17 mouse cellular contexts compared by ENCODE assay signal in the genomic region with DNA sequence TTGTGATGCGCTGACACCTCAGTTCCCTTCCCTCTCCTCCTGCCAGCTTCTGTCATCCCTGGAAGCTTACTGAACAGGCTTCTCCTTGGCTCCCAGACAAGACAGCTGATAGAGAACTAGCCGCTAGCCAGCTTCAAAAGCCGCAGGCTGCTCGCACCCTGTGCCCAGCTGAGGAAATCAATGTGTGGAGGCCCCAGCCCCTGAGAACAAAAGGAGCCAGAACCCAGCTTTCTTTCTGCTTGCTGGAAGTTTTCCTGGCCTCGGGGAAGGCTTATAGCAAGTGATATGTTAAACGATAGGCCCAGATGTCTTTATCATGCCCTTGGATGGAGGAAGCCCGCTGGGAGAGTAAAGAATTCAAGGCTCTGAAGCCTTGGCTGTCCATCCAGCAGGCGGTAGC.
A peak's percentile ranks its signal among the peaks of the same experiment; 100 is the strongest.
DNase-seq lines count a peak whose midpoint lies in the region; ATAC-seq and TF ChIP-seq lines count a peak whose summit lies in the region.
"Had no signal": no experiment of that assay in that cellular context is flagged by ENCODE, and none has a peak within 500 bp of the region (broad histone marks: within the 10 kb centered on the region; RNA-seq: fewer than 3 reads in every experiment).

No protein-coding gene starts in this region.

- H3K4me2 ChIP-seq in hindbrain, embryonic 11.5 days (replicated peaks; ENCODE audit: low read depth, low read length) = no peak overlapping the region
- no peak overlapping the region for H3K4me2 ChIP-seq in midbrain, embryonic 13.5 days (replicated peaks)
- H3K4me2 ChIP-seq: heart, embryonic 15.5 days; liver, embryonic 15.5 days had no signal

- TF ChIP-seq EP300 in ES-Bruce4 (IDR thresholded peaks at IDR 0.05; ENCODE audit: insufficient read depth, low read depth, low read length) = 0 out of 2 replicates have a peak, but pooled peaks have one; percentile 40

- no peak overlapping the region for H3K9ac ChIP-seq in ES-Bruce4 (ENCODE audit: low read depth, poor library complexity, severe bottlenecking)
- H3K9ac ChIP-seq in hindbrain, embryonic 11.5 days (ENCODE audit: low read depth, low read length) = peak overlapping the region; percentile 19; the same call in 1 of the 2 replicates
- H3K9ac ChIP-seq in midbrain, embryonic 13.5 days (replicated peaks) = no peak overlapping the region
- H3K9ac ChIP-seq: heart, embryonic 15.5 days; liver, embryonic 15.5 days had no signal

- no peak for TF ChIP-seq POLR2A in ES-Bruce4 (IDR thresholded peaks at IDR 0.05; ENCODE audit: insufficient read depth, low read length)

- H3K4me1 ChIP-seq in ES-Bruce4 (ENCODE audit: control insufficient read depth, insufficient read depth, low read length) = no peaks in the 10 kb centered on the region
- H3K4me1 ChIP-seq in hindbrain, embryonic 11.5 days (replicated peaks; ENCODE audit: control insufficient read depth, insufficient read depth, low read length) = peaks cover 5% of the 10 kb centered on the region; the same call in 1 of the 2 replicates
- H3K4me1 ChIP-seq in midbrain, embryonic 13.5 days (replicated peaks) = peaks cover 41% of the 10 kb centered on the region
- H3K4me1 ChIP-seq: liver, embryonic 15.5 days had no signal

- no peak for TF ChIP-seq CTCF in ES-Bruce4 (IDR thresholded peaks at IDR 0.05; ENCODE audit: low read depth, low read length)

- no peaks in the 10 kb centered on the region for H3K27me3 ChIP-seq in ES-Bruce4 (ENCODE audit: control insufficient read depth, insufficient read depth, low read length, poor library complexity, severe bottlenecking)
- no peaks in the 10 kb centered on the region for H3K27me3 ChIP-seq in hindbrain, embryonic 11.5 days (ENCODE audit: control insufficient read depth, insufficient read depth, low read length)
- H3K27me3 ChIP-seq in midbrain, embryonic 13.5 days = peaks cover 7% of the 10 kb centered on the region; the same call in 1 of the 2 replicates
- H3K27me3 ChIP-seq: CH12.LX; heart, embryonic 15.5 days; liver, embryonic 15.5 days had no signal

- H3K27ac ChIP-seq in ES-Bruce4 (ENCODE audit: insufficient read depth, low read length) = no peak overlapping the region
- H3K27ac ChIP-seq in hindbrain, embryonic 11.5 days (ENCODE audit: low read depth, low read length) = no peak overlapping the region
- peak overlapping the region; percentile 46 for H3K27ac ChIP-seq in midbrain, embryonic 13.5 days
- H3K27ac ChIP-seq: heart, embryonic 15.5 days; liver, embryonic 15.5 days; macrophage had no signal

- no peaks in the 10 kb centered on the region for H3K9me3 ChIP-seq in ES-Bruce4 (replicated peaks; ENCODE audit: control insufficient read depth, insufficient read depth, low read length, poor library complexity, severe bottlenecking)
- no peaks in the 10 kb centered on the region for H3K9me3 ChIP-seq in hindbrain, embryonic 11.5 days (ENCODE audit: control insufficient read depth, low read length)
- no peaks in the 10 kb centered on the region for H3K9me3 ChIP-seq in midbrain, embryonic 13.5 days
- H3K9me3 ChIP-seq: heart, embryonic 15.5 days; liver, embryonic 15.5 days had no signal

- no peak overlapping the region for H3K4me3 ChIP-seq in ES-Bruce4 (ENCODE audit: low read depth, low read length)
- H3K4me3 ChIP-seq in hindbrain, embryonic 11.5 days (ENCODE audit: low read depth, low read length) = no peak overlapping the region
- H3K4me3 ChIP-seq in midbrain, embryonic 13.5 days (replicated peaks) = no peak overlapping the region
- H3K4me3 ChIP-seq: erythroblast, embryonic 14.5 days; heart, embryonic 15.5 days; liver, embryonic 15.5 days had no signal

- H3K36me3 ChIP-seq in ES-Bruce4 (ENCODE audit: control insufficient read depth, insufficient read depth, low read length, poor library complexity, severe bottlenecking) = no peaks in the 10 kb centered on the region
- no peaks in the 10 kb centered on the region for H3K36me3 ChIP-seq in hindbrain, embryonic 11.5 days (ENCODE audit: control insufficient read depth, insufficient read depth, low read length)
- H3K36me3 ChIP-seq in midbrain, embryonic 13.5 days = no peaks in the 10 kb centered on the region
- H3K36me3 ChIP-seq: heart, embryonic 15.5 days; liver, embryonic 15.5 days had no signal

- 16% methylated on average over 8 of the region's 8 CpGs for WGBS in hindbrain, embryonic 11.5 days
- WGBS in midbrain, embryonic 13.5 days = 7% methylated on average over 8 of the region's 8 CpGs

- intact Hi-C loops in heart, postnatal 10 days (cut with DNase I) = no loop called here

- ATAC-seq in hindbrain, embryonic 11.5 days (ENCODE audit: low FRiP score) = no peak
- ATAC-seq in midbrain, embryonic 13.5 days = peak; percentile 73
- ATAC-seq: activated CD4-positive, CD25-positive, alpha-beta regulatory T cell, adult 4 months; intestine, embryonic 16.5 days had no signal

- peak; percentile 54 for DNase-seq in Muller cell, postnatal 12 days (ENCODE audit: inconsistent ontology term)
- peak; percentile 39 for DNase-seq in hindbrain, embryonic 11.5 days (ENCODE audit: low spot score)
- DNase-seq in heart, postnatal 10 days = no peak
- DNase-seq in natural killer cell, adult 2 months (ENCODE audit: low spot score in 2 of 2) = no peak
- DNase-seq in urinary bladder, postnatal 25 days (ENCODE audit: low spot score) = no peak
- DNase-seq: cerebellum, adult 9-11 months; gastrocnemius, postnatal 14 days; kidney, postnatal 36 days had no signal

Comparison
In these comparisons a context has a peak if more than half of its experiments do, and no peak if none do; other contexts are left out.
1. DNase-seq: peak in Muller cell, postnatal 12 days (single experiment) and hindbrain, embryonic 11.5 days (single experiment); none in heart, postnatal 10 days (0 of 2), natural killer cell, adult 2 months (0 of 2) and urinary bladder, postnatal 25 days (single experiment).